Mouse (Mus musculus) brain, embryonic 18.5 days (tissue): ENCODE measurements at regions not wholly inside any gene's neighbourhood (a gene's known extent, or its start where the extent isn't known, plus 50 kb on each side); places are given as distances from the start of the nearest gene placed in this dataset.
"Not testable (repeated sequence)": the region's sequence is repeated elsewhere in the genome, so short reads cannot be mapped to it uniquely, and the experiment has no call there.

Experiments used
- DNase-seq: peaks from one replicate; pipeline ENCODE4 v3.0.0-alpha.2; 2012; ENCODE audit warnings: low read depth, low spot score

DNA sequence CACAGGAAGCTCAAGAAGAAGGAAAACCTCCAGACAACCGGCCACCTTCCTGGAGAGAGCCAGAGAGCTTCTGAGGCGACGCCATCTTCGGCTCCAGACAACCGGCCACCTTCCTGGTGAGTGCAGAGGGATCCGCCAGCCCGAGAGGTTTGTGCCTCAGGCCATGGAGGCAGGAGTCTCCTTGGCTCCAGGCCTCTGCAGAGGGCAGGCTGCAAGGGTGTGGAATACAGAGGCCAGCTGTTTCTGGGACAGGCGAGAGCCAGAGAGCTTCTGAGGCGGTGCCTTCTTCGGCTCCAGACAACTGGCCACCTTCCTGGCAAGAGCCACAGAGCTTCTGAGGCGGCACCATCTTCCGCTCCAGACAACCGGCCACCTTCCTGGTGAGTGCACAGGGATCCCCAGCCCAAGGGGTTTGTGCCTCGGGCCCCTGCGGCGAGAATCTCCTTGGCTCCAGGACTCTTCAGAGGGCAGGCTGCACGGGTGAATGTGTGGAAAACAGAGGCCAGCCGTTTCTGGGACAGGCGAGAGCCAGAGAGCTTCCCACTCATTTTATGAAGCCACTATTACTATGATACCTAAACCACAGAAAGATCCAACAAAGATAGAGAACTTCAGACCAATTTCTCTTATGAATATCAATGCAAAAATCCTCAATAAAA, 441.4 kb downstream of the Arl6ip6 start:
- DNase-seq: not testable (repeated sequence)

DNA sequence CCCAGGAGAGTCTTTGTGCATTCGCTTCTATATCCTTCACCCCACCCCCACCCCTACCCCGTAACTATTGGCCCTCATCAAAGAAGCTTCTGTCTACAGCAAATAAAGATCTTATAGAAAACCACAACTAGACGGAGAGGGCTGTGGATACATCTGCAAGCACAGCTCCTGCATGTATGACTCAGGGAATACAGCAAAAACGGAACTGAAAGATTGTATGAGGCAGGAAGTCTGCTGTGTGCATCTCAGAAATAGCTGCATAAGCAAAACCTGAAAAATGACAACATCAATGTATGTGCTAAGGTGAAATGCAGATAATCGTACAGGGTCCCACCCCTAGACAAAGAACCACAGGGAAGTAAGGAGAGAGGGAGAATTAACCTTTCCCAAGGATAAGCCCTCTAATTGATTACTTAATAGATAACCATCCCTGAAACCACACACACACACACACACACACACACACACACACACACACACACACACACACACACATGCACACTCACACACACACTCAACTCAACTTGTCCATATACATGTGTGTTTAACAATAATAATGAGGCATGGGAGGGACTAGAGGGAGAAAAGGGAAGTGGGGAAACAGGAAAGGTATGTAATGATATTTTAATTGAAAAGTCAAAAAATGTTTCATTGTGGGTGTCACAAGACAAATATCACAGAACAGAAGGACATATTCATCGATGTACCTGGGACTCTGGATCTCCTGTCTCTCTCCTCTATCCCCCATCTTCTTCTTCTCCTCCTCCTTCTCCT, 416.6 kb downstream of the Rprm start:
- DNase-seq: no peak

DNA sequence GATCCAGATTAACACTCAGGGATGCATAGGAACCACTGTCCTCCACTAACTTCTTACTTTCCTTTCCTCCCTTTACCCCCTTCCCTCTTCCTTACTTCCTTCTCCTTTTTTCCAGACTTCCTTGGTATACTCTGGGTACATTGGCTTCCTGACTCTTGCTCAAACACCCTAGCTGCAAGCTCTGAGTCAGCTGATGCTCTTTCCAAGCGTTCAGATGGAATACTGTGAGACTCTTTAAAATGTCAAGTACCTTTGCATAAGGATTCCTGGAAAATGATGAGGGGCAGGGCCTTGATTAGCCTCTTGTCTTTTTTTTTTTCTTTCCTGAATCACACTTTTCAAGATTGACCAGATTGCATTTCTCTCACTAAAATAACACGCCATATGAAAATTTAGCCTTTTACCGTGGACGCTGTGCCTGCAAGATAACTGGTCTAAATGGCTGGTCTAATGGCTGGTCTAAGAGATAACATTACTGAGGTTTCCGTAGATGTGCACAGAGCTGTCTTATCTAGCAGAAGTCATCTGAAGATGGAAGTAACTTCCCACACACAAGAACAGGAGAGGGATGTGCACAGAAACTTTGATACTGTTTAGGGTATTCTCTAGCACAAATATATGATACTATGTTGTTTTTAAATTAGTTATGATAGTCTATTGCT, 404.9 kb downstream of the Rprm start:
- no peak for DNase-seq

DNA sequence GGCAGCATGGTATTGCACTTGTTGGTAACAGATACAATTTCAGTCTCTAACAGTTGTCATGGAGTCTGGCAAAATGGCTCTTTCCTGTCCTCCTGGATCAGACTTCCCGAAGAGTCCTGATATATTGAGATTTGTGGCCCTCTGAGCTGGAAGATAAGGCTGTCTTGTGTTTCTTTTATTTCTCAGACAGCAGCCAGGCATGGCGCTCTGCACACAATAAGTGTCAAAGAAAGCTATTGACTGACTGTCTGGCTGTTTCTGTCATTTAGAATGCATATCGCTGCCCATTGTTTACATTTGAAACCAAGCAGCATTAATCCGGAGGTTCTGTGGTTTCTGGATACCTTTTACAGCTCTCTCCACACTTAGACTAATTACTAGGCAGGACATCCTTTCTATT, 402.8 kb downstream of the Rprm start:
- no peak for DNase-seq

DNA sequence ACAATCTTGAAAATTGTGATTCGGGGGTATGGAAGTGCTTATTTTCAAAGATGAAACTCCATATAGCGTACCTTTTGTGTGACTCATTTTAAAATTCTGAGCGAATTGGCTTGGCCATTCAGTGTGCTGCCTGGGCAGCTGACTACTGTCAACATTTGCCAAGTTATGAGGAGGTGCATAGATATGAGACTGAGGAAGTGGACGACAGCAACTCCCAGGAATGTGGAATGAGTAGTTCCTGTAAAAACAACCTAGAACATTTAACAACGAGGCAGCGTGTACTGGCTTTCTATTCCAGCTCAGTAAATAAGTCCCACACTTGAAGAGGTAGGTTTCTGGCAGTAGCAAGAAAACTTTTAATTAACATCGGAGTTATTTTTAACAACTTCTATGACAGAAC, 398.1 kb downstream of the Rprm start:
- DNase-seq: no peak

DNA sequence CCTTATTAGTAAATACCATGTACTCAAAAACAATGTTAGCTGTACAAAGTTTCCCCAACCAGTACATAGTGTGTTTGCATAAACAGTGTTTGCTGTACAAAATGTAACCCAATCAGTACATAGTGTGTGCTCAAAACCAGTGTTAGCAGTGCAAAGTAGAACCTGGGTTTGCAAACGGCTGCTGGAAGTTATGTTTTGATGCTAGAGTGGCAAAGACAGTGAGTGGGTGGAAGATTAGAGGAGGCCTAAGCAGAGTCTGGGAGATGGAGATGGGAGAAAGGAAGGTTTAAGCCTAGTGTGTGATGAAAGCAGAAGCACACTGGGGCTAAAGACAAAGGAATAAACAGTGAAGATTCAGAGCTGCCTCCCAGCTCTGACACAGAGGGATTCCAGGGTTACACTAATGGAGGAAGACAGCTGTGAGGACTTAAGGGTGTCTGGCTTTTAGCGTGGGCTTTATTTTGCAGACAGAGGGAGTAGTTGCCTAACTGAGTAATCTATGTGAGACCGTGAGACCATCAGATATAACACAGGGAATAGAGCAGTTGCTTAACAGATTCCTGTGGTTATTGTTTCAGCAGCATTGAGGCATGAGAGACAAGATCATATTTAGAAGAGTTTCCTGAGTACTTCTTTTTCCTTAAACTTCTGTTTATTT, 396.0 kb downstream of the Rprm start:
- no peak for DNase-seq

DNA sequence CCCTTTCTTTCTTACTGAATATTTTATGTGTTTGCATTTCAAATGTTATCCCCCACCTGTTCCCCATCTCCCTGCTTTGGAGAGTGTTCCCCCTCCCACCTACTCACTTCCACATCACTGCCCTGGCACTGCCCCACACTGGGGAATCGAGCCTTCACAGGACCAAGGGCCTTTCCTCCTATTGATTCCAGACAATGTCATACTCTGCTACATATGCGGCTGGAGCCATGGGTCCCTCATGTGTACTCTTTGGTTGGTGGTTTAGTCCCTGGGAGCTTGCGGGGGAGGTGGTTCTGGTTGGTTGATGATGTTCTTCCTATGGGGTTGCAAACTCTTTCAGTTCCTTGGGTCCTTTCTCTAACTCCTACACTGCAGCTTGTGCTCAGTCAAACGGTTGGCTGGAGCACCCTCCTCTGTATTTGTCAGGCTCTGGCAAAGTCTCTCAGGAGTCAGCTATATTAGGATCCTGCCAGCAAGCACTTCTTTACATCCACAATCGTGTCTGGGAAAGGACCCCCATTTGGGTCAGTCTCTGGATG, 393.7 kb downstream of the Rprm start:
- no peak for DNase-seq

DNA sequence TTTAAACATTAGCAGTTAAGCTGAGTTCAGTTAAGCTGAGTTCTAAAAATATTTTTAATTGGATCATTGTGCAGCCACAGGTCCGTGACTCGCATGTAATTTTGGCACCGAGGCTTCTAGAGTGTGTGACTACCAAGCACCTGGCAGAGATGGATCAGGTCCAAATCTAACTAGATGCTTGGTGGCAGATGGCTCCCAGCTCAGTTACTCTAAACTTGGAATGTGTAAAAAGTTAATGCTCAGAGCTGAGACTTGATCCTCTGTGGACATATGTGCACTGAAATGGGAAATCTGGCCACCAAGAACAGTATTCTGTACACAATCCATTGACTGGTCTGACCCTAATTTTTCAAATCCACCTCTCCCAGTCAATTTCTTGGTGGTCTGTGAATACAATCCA, 374.1 kb downstream of the Rprm start:
- peak; percentile 74 for DNase-seq

DNA sequence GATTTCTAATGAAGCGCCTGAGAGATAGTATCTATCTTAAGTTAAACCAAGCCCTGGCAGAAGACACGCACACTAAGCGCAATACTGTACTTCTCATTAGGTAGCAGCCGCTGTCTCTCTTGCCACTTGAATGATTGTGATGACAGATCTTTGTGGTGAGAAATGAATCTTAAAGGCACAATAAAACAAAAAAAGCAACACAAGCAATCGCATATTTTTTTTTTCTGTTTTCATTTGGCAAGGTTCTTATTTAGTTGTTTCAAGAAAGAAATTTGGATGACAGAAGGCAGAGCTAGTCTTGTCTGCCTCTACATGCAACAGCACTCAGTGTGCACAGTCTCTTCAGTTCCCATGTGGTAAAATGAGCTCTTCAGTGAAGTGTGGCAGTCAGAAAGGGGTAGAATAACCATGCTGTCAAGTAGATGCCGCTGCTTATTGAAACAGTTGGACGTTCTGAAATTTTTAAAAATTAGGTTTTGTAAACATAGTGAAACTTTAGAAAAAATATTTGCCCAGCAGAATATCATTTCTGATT, 372.2 kb downstream of the Rprm start:
- DNase-seq: peak; percentile 50

DNA sequence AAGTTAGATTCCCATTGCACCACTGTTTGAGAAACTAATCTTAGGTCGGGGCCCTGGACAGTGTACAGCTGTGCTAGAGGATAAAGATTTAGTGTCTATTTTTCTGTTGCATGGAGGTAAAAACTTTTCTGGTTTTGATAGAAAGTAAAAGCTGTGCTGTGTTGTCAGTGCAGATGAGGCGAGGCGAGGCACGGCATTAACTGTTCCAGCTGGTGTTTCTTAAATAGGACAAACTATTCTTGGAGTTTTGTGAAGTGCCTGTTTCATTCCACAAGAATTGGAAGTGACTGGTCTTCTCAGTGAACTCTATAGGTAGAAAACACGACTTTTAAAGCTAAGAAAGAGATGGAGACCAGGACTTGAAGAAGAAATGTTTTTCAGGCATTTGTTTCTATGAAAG, 370.3 kb downstream of the Rprm start:
- no peak for DNase-seq

DNA sequence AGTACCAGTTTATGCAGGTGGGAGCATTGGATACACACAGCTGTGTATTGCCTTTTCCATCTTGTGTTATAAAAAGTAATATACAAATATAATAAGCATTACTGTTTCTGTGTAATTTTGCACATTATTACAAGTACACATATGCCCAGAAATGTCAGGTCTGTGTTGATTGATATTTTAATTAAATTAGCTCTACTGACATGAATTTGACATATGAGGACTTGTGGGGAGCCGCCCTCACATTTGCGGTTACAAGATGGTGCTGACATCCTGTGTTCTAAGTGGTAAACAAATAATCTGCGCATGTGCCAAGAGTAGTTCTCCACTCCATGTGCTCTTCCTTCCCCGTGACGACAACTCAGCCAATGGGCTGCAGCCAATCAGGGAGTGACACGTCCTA, 362.1 kb downstream of the Rprm start:
- DNase-seq: no peak

DNA sequence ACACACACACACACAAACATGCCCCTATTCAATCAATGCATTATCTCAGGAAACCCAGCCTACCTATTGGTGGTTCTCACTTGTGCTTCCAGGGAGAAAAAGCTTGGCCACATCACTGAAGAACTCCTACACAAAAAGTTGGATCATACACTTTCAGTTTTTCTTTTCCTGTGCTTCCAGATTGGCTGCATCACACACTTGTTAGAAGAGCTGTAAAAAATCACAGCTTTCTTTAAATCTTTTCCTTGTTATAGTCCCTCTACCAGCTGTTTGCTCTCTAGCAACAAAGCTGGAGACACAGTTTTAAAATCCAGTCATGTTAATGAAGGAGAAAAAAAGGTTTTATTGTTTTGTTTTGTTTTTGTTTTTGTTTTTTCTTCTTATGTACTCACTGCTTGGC, 356.7 kb downstream of the Rprm start:
- no peak for DNase-seq

DNA sequence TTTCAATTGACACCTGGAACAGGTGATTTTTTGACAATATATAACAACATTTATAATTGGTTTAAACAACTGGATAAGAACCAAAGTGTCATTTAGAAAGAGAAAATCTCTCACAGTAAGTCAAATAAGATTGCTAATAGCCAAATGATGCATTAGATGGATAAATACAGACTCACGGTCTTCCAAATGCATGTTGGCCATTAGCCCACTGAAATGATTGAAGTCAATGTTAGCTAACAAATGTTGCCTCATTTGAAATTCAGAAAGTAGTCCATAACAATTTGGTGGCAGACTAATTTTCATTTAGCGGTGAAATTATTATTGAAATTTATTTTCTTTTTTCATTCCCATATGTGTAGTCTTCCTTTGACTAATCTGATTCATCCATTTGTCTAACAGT, 354.9 kb downstream of the Rprm start:
- no peak for DNase-seq

DNA sequence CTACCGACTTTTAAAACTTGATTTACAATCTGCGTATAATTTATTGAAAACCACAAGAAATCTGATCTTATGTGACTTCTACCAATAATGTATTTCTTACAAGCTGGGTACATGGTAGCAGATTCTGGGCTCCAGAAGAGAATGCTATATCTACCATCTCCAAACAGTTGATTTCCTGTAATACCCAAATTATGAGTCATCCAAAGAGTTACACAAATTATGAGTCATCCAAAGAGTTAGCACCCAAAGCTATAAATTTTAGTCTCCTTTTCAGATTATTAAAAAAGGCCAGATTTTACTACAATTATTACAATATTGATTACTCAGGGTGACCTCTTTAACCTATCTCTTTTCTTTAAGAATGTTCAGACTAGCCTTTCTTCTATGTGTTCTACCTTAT, 321.9 kb downstream of the Rprm start:
- no peak for DNase-seq

DNA sequence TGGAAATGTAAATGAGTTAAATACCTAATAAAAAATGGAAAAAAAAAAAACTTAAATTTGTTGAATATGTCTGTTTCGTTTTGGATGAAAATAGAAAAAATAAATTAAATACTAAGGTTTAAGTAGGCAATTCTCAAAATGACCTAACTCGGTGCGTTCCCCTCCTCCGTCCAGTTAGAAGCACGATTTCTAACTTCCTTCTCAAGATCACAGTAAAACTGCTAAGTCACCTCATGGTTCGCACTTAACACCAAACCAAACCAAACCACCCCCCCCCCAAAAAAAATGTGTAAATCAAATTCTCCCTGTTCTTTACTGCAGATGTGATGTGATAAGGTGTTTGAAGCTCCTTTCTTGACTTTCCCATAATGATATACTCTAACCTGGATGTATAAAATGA, 303.3 kb downstream of the Rprm start:
- not testable (repeated sequence) for DNase-seq

DNA sequence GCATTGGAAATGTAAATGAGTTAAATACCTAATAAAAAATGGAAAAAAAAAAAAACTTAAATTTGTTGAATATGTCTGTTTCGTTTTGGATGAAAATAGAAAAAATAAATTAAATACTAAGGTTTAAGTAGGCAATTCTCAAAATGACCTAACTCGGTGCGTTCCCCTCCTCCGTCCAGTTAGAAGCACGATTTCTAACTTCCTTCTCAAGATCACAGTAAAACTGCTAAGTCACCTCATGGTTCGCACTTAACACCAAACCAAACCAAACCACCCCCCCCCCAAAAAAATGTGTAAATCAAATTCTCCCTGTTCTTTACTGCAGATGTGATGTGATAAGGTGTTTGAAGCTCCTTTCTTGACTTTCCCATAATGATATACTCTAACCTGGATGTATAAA, 296.8 kb downstream of the Rprm start:
- not testable (repeated sequence) for DNase-seq

DNA sequence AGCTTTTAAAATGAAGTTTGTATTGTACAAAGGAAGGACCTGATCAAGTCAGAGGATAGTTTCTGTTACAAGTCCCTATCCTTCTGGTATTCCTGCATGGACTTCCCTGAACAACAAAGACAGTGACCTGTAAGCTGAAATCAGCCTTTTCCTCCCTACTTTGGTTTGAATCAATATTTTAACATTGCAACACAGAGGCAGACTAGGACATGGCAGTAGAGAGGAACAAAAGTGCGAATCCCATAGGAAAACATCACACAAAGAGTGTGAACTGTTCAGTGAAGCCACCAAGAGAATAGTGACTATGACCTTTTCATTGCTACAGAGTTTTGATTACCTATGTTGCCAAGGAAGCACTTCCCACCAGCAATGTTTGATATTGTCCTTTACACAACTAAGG, 288.7 kb downstream of the Rprm start:
- DNase-seq: no peak

DNA sequence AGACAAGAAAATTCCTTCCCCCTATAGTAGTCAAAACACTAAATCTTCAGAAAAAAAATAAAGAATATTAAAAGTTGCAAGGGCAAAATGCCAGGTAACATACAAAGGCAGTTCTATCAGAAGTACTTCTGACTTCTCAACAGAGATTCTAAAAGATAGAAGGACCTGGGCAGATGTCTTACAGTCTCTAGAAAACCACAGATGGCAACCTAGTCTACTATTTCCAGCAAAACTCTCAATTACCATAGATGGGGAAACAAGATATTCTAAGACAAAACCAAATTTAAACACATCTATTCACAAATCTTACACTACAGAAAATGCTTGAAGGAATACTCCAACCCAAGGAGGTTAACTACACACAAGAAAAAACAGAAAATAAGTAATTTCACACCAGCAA, 281.7 kb downstream of the Rprm start:
- DNase-seq: no peak

DNA sequence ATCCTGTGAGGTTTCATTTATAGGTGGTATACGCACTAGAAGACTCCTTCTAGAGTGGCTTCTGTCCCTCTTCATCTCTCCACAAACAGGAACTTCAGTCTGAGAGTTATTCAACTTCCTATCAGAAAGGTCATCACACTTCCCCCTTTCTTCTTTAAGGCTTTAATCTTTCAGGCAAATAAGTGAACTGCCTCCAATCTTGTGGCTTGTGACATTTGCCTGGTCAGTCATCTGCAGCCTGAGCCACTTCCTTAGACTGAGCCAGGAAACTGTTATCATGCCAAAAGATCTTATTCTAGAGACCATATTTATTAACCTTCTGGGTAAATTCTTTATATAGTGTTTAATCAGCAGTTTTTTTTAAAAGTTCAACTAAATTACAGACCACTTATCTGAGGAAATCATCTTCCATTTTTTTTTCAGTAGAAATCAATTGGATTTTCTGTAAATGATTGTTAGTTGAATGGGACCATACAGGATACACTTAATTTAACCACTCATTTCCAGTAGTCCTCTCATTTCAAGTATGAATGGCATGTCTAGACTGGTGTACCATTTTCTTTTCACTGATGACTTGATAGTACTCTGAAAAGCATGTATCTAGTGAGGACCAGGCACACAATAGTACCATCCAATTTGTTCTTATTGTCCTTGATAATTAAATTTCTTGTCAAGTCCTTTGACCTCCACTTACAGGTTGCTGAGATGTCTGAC, 234.4 kb downstream of the Rprm start:
- DNase-seq: no peak
